Mouse (Mus musculus) C2C12 (cell line): ENCODE measurements around the gene Chd1.

Experiments used
- CTCF ChIP-seq: IDR thresholded peaks from one replicate; pipeline ENCODE4 v1.5.1; 2011; ENCODE audit not compliant: control insufficient read depth, insufficient read depth, insufficient read length
- FOSL1 ChIP-seq: IDR thresholded peaks from one replicate; pipeline ENCODE4 v1.8.0; 2011; ENCODE audit warnings: mild to moderate bottlenecking, low read length; ENCODE audit not compliant: poor library complexity, insufficient read depth, severe bottlenecking
- MAX ChIP-seq: IDR thresholded peaks from one replicate; pipeline ENCODE4 v1.6.1; 2011; ENCODE audit warnings: mild to moderate bottlenecking, control low read depth

DNA sequence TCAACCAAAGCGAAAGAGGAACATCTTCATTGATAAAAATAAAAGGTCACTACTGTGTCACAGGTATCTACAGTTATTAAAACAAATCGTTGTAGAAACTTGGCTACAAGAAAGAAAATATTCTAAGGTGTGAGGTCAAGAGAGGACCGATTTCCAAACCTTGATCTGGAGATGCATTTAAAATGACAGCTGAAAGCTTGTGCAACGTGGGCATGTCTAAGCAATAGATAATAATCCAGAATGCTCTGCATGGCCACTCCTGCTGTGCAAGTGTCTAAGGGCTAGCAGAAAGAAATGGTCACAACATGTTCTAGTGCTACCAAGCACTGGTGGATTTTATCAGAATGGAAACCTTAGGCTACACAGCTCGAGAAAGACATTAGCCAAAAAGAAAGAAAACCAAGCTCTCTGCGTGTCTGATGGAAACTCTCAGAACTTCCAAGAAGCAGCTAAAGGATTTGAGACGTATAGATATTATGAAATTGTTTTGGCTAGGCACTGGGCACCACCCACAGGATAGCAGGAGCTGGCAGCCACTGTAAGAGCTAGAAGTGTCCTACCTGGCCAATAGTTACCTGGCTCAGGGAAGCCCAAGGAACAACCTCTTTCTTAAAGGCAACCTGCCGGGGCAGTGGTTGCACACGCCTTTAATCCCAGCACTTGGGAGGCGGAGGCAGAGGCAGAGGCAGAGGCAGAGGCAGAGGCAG lies 110.7 kb downstream of the Chd1 start:
- TF ChIP-seq CTCF, result no peak
- no peak for TF ChIP-seq MAX
- no peak for TF ChIP-seq FOSL1
